Mouse (Mus musculus): ENCODE measurements around the gene Tmem98. TPM values are rescaled to one million over a fixed set of nuclear protein-coding genes. Genes with fewer than 3 reads are reported as not detected.
A peak's percentile ranks its signal among the peaks of the same experiment; 100 is the strongest.

Gene Tmem98
- 10 to 100 TPM; 40.8 to 68.8 TPM for total RNA-seq (2021)
- long read RNA-seq, experiment 1, transcript Tmem98-201 (7 exons, 1,633 nt), result major isoform, 165 of 177 reads
- long read RNA-seq, experiment 1, partial matches to known transcripts, result 9 of 177 reads
- long read RNA-seq, experiment 1, other reads (novel, unspliced or antisense), result 3 of 177 reads
- long read RNA-seq, experiment 2, transcript Tmem98-201 (7 exons, 1,633 nt), result major isoform, 30 of 32 reads
- long read RNA-seq, experiment 2, partial matches to known transcripts, result 2 of 32 reads
- long read RNA-seq, experiment 2, other reads (novel, unspliced or antisense), result 0 of 32 reads

DNA sequence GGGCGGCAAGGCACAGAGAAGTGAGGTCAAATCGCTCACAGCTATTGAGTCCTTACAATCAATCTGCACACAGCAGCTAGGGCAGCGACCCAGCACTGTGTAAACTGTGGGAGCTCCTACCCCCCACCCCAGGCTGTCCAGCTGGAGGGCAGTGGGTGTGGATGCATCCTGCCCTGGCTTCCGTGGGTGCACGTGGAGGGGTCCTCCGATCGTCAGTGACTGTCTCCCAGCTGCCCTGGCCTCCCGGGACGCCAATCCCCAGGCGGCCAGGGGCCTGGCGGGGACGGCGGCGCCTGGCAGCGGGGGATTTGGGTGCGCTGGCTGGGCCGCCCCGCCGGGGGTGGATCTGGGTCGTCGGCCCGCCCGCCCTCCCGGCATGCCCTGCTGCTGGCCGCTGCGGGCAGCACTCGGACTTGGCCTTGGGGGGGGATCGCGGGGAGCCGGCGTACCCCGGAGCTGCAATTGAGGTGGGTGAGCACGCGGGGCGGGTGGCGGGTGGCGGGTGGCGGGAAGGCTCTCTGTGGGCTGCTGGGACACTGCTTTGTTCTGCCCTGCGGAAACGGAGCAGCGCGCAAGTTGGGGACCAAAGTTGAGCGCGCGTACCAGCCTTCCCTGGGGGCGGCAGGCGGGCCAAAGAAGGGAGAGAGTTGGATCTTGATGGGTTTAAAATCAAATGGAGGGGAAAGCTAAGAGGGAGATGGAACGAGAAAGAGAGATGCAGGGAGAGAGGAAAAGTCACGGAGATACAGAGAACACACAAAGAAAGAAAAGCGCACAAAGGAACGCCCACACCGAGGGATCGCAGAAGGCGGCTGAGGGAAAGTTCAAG lies at the start of gene Tmem98:
TSS of gene Tmem98 (plus strand) at position 183 of the 829 bp plus-strand sequence.
- peak; percentile 73 to 85 for DNase-seq

- DNase-seq, result no peak
These were observed 48.5 kb upstream of the Tmem98 start for GRCm38 (mm10) chr11:80761285-80761974.

- no peak for DNase-seq
These were observed 47.9 kb upstream of the Tmem98 start for GRCm38 (mm10) chr11:80762066-80762465.

- DNase-seq, result no peak
These were observed 43.9 kb upstream of the Tmem98 start for GRCm38 (mm10) chr11:80766068-80766467.

- peak; percentile 54 to 71 for DNase-seq
These were observed 43.3 kb upstream of the Tmem98 start for GRCm38 (mm10) chr11:80766472-80767319.

GRCm38 (mm10) chr11:80767320-80767617 lies 42.7 kb upstream of the Tmem98 start:
- DNase-seq, result no peak

DNA sequence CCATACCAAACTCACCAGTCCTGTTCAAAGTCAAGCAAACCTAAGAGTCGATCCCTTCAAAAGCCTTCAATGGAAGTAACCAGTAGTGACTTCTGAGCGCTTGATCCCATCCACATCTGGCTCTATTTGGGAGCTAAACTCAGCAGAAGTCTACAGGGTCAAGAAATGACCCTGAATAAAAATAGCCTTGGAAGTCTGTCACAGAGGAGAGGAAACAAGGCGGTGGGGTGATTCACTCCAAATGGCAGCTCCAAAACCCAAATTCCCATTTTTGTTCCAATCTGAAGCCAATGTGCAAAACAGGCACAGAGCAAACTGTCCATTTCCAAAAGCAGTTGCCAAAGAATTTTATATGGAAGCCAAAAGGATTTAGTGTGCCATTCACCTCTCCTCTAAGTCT lies 38.8 kb upstream of the Tmem98 start:
- DNase-seq, result peak in 1 of 2 experiments; percentile 35

- DNase-seq, result peak in 1 of 2 experiments; percentile 36
These were observed 38.3 kb upstream of the Tmem98 start for GRCm38 (mm10) chr11:80771596-80772250.

- DNase-seq, result no peak
These were observed 37.3 kb upstream of the Tmem98 start for GRCm38 (mm10) chr11:80772595-80773210.

- no peak for DNase-seq
These were observed 34.4 kb upstream of the Tmem98 start for GRCm38 (mm10) chr11:80775535-80775934.

DNA sequence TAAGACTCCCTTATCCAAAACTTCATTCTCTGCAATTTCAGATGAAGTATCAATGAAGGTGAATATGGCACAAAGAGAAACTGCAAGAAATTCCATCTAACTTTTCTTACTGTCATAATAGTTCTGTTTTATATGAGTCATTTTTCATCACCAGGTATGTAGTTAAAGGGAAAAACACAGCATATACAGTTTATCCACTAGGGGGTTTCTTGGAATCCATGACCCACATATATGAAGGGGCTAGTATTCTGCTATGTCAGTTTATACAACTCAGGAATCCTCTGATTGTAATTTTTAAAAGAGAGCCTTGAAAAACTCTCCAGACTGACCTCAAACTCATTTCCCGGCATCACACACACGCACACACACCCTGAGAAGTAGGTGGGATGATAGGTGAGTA lies 32.3 kb upstream of the Tmem98 start:
- DNase-seq, result no peak

- DNase-seq, result no peak
These were observed 31.8 kb upstream of the Tmem98 start for GRCm38 (mm10) chr11:80778157-80778556.

- no peak for DNase-seq
These were observed 31.0 kb upstream of the Tmem98 start for GRCm38 (mm10) chr11:80778916-80779526.

- DNase-seq, result peak; percentile 95 to 97
These were observed 30.2 kb upstream of the Tmem98 start, which contains the start of gene Myo1d for GRCm38 (mm10) chr11:80779527-80780344. Myo1d (minus strand) TSS chr11:80780025.

- DNase-seq, result peak; percentile 67 to 79
These were observed 28.4 kb upstream of the Tmem98 start for GRCm38 (mm10) chr11:80781535-80781934.

DNA sequence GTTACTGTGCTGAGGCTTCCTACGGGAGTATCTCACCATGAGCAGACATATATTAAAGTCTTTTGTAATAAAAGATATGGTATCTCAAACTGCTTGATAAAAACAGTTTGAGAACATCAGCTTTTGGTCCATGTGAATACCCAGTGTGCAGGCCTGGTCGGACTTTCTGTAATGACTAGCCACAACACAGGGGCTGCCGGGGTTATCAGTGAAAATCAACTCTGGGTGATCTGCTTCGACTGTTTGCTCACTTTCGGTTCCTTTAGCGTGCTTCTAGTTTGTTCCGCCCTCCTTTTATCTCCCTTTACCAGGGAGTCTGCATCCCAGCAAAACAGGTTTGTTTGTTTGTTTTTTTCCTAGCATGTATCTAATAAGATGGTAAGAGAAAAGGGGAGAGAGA lies 26.5 kb upstream of the Tmem98 start:
- DNase-seq, result no peak

- DNase-seq, result peak in 1 of 2 experiments; percentile 28
These were observed 25.7 kb upstream of the Tmem98 start for GRCm38 (mm10) chr11:80784294-80784743.

GRCm38 (mm10) chr11:80785672-80786071 lies 24.3 kb upstream of the Tmem98 start:
- no peak for DNase-seq

DNA sequence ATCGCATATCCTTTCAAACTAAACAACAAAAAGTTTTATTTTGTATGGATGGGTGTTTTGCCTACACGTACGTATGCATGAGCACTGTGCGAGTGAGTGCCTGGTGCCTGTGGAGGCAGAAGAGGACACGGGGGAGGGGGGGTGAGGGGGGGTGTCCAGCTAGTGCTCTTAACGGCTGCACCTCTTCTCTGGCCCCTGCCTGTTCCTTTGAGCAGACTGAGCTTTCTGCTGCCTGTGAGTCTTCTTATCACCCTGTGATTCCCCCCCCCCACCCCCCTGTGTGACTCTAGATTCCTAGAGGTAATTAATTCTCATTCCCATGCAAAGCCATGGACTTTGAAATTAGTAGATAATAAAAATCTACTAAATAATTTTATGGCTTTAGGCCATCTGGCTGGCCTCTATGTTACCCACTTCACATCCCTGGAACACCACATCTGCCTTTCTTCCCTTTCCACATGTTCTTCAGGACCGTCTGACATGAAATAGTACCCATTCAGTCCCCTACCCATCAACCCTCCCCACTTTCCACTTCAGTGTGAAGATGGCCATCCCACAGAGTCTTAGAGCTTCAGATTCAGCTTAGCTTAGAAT lies 20.2 kb upstream of the Tmem98 start:
- DNase-seq, result no peak
